In the genomic region with DNA sequence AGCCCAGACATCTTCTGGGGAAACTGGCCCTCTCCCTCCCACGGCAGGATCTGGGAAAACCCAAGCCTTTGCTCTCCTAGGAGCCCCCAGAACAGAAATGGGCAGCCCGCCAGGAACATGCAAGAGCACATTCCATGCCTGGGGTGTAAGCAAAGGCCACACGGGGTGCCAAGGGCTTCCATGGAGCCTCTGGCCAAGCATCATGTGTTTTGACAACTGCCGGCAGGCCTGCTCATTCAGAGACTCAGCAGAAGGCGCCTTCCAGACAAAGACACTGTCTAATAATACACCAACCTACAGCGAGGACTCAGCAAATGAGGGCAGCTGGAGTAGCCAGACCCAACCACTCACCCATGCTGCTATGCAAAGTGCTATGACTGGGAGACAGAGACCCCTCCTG, we compare ENCODE assay signal across 8 mouse cellular contexts. TPM values are rescaled to one million over a fixed set of nuclear protein-coding genes. Genes with fewer than 3 reads are reported as not detected.
DNase-seq lines count a peak whose midpoint lies in the region; ATAC-seq and TF ChIP-seq lines count a peak whose summit lies in the region.

No protein-coding gene starts in this region.

- no peak overlapping the region for H3K4me3 ChIP-seq in neural tube, embryonic 11.5 days (ENCODE audit: low read depth, low read length)
- H3K4me3 ChIP-seq in gastrocnemius, adult 2 months: peak overlapping the region; percentile 31; the same call in 1 of the 2 replicates
- H3K4me3 ChIP-seq in hindbrain, embryonic 15.5 days: no peak overlapping the region
- no peak overlapping the region for H3K4me3 ChIP-seq in neural tube, embryonic 14.5 days (ENCODE audit: low read depth, low read length)

- WGBS in neural tube, embryonic 11.5 days: 63% methylated on average over 6 of the region's 6 CpGs
- WGBS in hindbrain, embryonic 15.5 days: 36% methylated on average over 6 of the region's 6 CpGs
- WGBS in neural tube, embryonic 14.5 days: 35% methylated on average over 6 of the region's 6 CpGs

- H3K36me3 ChIP-seq in neural tube, embryonic 11.5 days (ENCODE audit: control insufficient read depth, insufficient read depth, low read length): peaks cover 8% of the 10 kb centered on the region
- H3K36me3 ChIP-seq in hindbrain, embryonic 15.5 days: peaks cover 29% of the 10 kb centered on the region
- peaks cover 23% of the 10 kb centered on the region for H3K36me3 ChIP-seq in neural tube, embryonic 14.5 days (ENCODE audit: control insufficient read depth, insufficient read depth, low read length)

- no peak for TF ChIP-seq CTCF in gastrocnemius, adult 2 months (IDR thresholded peaks at IDR 0.05)

- no peak for ATAC-seq in neural tube, embryonic 11.5 days (ENCODE audit: insufficient read depth, low FRiP score, low TSS enrichment)
- peak; percentile 63 for ATAC-seq in hindbrain, embryonic 15.5 days (ENCODE audit: low FRiP score, low read depth)
- peak; percentile 49; the same call in 1 of the 2 replicates for ATAC-seq in neural tube, embryonic 14.5 days (ENCODE audit: low read depth)
- no peak for ATAC-seq in granulocyte monocyte progenitor cell, adult 5-6 weeks (replicated peaks; ENCODE audit: poor library complexity, severe bottlenecking)

- DNase-seq in neural tube, embryonic 11.5 days (ENCODE audit: low spot score): peak; percentile 54
- no peak for DNase-seq in neural tube, embryonic 10.5 days (ENCODE audit: extremely low spot score, low spot score)
- peak; percentile 53 for DNase-seq in cerebellum, adult 9-10 months
- DNase-seq in gastrocnemius, adult 2 months: peak; percentile 88
- DNase-seq in liver: peak; percentile 66

- H3K4me1 ChIP-seq in neural tube, embryonic 11.5 days (ENCODE audit: control insufficient read depth, insufficient read depth, low read length): peaks cover 19% of the 10 kb centered on the region
- H3K4me1 ChIP-seq in hindbrain, embryonic 15.5 days (replicated peaks): peaks cover 69% of the 10 kb centered on the region
- H3K4me1 ChIP-seq in neural tube, embryonic 14.5 days (ENCODE audit: control insufficient read depth, insufficient read depth, low read length): peaks cover 29% of the 10 kb centered on the region

- no peak overlapping the region for H3K27ac ChIP-seq in neural tube, embryonic 11.5 days (ENCODE audit: low read depth, low read length)
- peak overlapping the region; percentile 94 for H3K27ac ChIP-seq in gastrocnemius, adult 2 months
- peak overlapping the region; percentile 60 for H3K27ac ChIP-seq in hindbrain, embryonic 15.5 days (replicated peaks)
- no peak overlapping the region for H3K27ac ChIP-seq in neural tube, embryonic 14.5 days (ENCODE audit: low read depth, low read length)

- intact Hi-C loops in gastrocnemius, adult 2 months (cut with DNase I): loop anchor here (5.0 kb wide), 1 partner anchor 42 kb away; a partner anchor contains a TSS

- no peaks in the 10 kb centered on the region for H3K27me3 ChIP-seq in neural tube, embryonic 11.5 days (ENCODE audit: control insufficient read depth, insufficient read depth, low read length)
- no peaks in the 10 kb centered on the region for H3K27me3 ChIP-seq in hindbrain, embryonic 15.5 days
- no peaks in the 10 kb centered on the region for H3K27me3 ChIP-seq in neural tube, embryonic 14.5 days (ENCODE audit: control insufficient read depth, insufficient read depth, low read length)

- H3K4me2 ChIP-seq in neural tube, embryonic 11.5 days (ENCODE audit: low read depth): no peak overlapping the region
- H3K4me2 ChIP-seq in hindbrain, embryonic 15.5 days: no peak overlapping the region
- no peak overlapping the region for H3K4me2 ChIP-seq in neural tube, embryonic 14.5 days (ENCODE audit: low read depth, low read length)

- no peaks in the 10 kb centered on the region for H3K9me3 ChIP-seq in neural tube, embryonic 11.5 days (ENCODE audit: control insufficient read depth, low read length)
- H3K9me3 ChIP-seq in hindbrain, embryonic 15.5 days: no peaks in the 10 kb centered on the region
- no peaks in the 10 kb centered on the region for H3K9me3 ChIP-seq in neural tube, embryonic 14.5 days (ENCODE audit: control insufficient read depth, low read length)

- H3K9ac ChIP-seq in neural tube, embryonic 11.5 days (ENCODE audit: low read length): no peak overlapping the region
- H3K9ac ChIP-seq in hindbrain, embryonic 15.5 days: no peak overlapping the region
- no peak overlapping the region for H3K9ac ChIP-seq in neural tube, embryonic 14.5 days (replicated peaks; ENCODE audit: low read depth, low read length)

RNA-seq across cellular contexts. Expression of a gene that starts 38.6 kb away (rescaled TPM):
- 0.21 and 0.39 TPM in 2 replicates for polyA plus RNA-seq in neural tube, embryonic 11.5 days (2014; fragmentation: Nextera tagmentation; extraction: Ambion mirVana)
- total RNA-seq in gastrocnemius, adult 2 months (2021): under 1 TPM; 0.15 to 0.28 TPM
- 0.51 and 0.58 TPM in 2 replicates for polyA plus RNA-seq in hindbrain, embryonic 15.5 days (2015; fragmentation: Nextera tagmentation; extraction: Ambion mirVana)
- 0.46 and 0.90 TPM in 2 replicates for polyA plus RNA-seq in neural tube, embryonic 14.5 days (2014; fragmentation: Nextera tagmentation; extraction: Ambion mirVana)
- total RNA-seq in granulocyte monocyte progenitor cell, adult 5-6 weeks (2014; fragmentation: Nextera tagmentation): not detected in 2 replicates
- total RNA-seq in granulocyte monocyte progenitor cell, adult 5-6 weeks (2017): 0.13 TPM in 1 of 2 replicates, not detected in the other

RNA-seq across cellular contexts. Expression of a gene that starts 42.3 kb away (rescaled TPM):
- polyA plus RNA-seq in neural tube, embryonic 11.5 days (2014; fragmentation: Nextera tagmentation; extraction: Ambion mirVana): 193 and 201 TPM in 2 replicates
- total RNA-seq in gastrocnemius, adult 2 months (2021): 10 to 100 TPM; 27.1 to 40.2 TPM
- 140 and 154 TPM in 2 replicates for polyA plus RNA-seq in hindbrain, embryonic 15.5 days (2015; fragmentation: Nextera tagmentation; extraction: Ambion mirVana)
- 109 and 143 TPM in 2 replicates for polyA plus RNA-seq in neural tube, embryonic 14.5 days (2014; fragmentation: Nextera tagmentation; extraction: Ambion mirVana)
- total RNA-seq in granulocyte monocyte progenitor cell, adult 5-6 weeks (2014; fragmentation: Nextera tagmentation): 85.8 and 94.3 TPM in 2 replicates
- 40.2 and 47.1 TPM in 2 replicates for total RNA-seq in granulocyte monocyte progenitor cell, adult 5-6 weeks (2017)

RNA-seq across cellular contexts. Expression of a gene that starts 56.2 kb away (rescaled TPM):
- 0.66 and 1.9 TPM in 2 replicates for polyA plus RNA-seq in neural tube, embryonic 11.5 days (2014; fragmentation: Nextera tagmentation; extraction: Ambion mirVana)
- not detected for total RNA-seq in gastrocnemius, adult 2 months (2021)
- polyA plus RNA-seq in hindbrain, embryonic 15.5 days (2015; fragmentation: Nextera tagmentation; extraction: Ambion mirVana): 4.7 and 7.9 TPM in 2 replicates
- 1.8 and 2.6 TPM in 2 replicates for polyA plus RNA-seq in neural tube, embryonic 14.5 days (2014; fragmentation: Nextera tagmentation; extraction: Ambion mirVana)
- not detected in 2 replicates for total RNA-seq in granulocyte monocyte progenitor cell, adult 5-6 weeks (2014; fragmentation: Nextera tagmentation)
- total RNA-seq in granulocyte monocyte progenitor cell, adult 5-6 weeks (2017): not detected in 2 replicates

Comparison
In these comparisons a context has a peak if more than half of its experiments do, and no peak if none do; other contexts are left out.
1. ATAC-seq: peak in hindbrain, embryonic 15.5 days (single experiment) and neural tube, embryonic 14.5 days (single experiment); none in neural tube, embryonic 11.5 days (single experiment) and granulocyte monocyte progenitor cell, adult 5-6 weeks (single experiment).
2. H3K27ac ChIP-seq: peak in gastrocnemius, adult 2 months (single experiment) and hindbrain, embryonic 15.5 days (single experiment); none in neural tube, embryonic 11.5 days (single experiment) and neural tube, embryonic 14.5 days (single experiment).